In the genomic region with DNA sequence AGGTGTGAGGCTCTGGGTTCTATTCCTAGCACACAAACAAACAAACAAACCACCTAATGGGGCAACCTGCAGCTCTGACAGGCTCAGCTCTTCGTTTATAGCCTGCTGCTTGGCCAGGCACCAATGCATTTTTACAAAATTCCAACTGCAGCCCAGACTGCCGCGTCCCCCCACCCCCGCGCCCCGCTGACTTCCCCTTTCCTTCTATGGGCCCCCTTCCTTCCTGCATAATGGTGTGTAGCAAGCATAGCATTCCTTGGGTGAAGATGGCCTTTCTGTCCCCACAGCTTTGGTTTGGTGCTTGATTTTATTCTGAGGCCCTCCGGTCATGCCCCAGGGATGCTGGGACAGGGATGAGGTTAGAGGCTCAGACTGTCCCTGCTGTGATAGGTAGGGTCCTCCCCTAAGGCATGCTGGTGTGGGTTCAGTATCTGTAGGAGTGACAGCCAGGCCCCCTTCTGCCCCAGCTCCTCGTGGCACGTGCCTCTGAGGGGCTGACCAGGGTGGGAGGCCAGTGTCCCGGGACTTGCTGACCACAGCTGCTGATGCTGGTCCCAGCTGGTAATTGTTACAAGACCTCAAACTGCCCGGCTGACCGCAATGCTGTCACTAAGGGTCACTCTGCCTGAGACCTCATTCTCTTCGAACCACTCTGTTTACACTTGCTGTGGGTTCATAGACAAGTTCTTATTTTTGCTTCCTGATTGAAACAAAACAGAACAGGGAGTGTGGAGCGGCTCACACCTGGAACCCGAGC, we compare ENCODE assay signal across 14 mouse cellular contexts. TPM values are rescaled to one million over a fixed set of nuclear protein-coding genes. Genes with fewer than 3 reads are reported as not detected.
DNase-seq lines count a peak whose midpoint lies in the region; ATAC-seq and TF ChIP-seq lines count a peak whose summit lies in the region.
"Had no signal": no experiment of that assay in that cellular context is flagged by ENCODE, and none has a peak within 500 bp of the region (broad histone marks: within the 10 kb centered on the region; RNA-seq: fewer than 3 reads in every experiment).

No protein-coding gene starts in this region.

- no peaks in the 10 kb centered on the region for H3K79me2 ChIP-seq in myocyte (ENCODE audit: control insufficient read depth, insufficient read depth)

- H3K4me1 ChIP-seq in intestine, embryonic 15.5 days (replicated peaks): peaks cover 15% of the 10 kb centered on the region
- H3K4me1 ChIP-seq in intestine, postnatal 0 days (replicated peaks; ENCODE audit: control insufficient read depth, insufficient read depth, low read length): no peaks in the 10 kb centered on the region

- no peak overlapping the region for H3K4me3 ChIP-seq in intestine, embryonic 15.5 days (replicated peaks)
- H3K4me3 ChIP-seq in intestine, postnatal 0 days (ENCODE audit: low read depth, low read length): no peak overlapping the region
- no peak overlapping the region for H3K4me3 ChIP-seq in myocyte
- H3K4me3 ChIP-seq: hindbrain, embryonic 10.5 days; left cerebral cortex, adult 2 months; liver, embryonic 13.5 days had no signal

- no peak for TF ChIP-seq CTCF in intestine, postnatal 0 days (IDR thresholded peaks at IDR 0.05; ENCODE audit: low read depth)

- ATAC-seq in intestine, embryonic 15.5 days: no peak
- no peak for ATAC-seq in intestine, postnatal 0 days
- peak; percentile 67 for ATAC-seq in granulocyte monocyte progenitor cell, adult 5-6 weeks (replicated peaks; ENCODE audit: poor library complexity, severe bottlenecking)
- no peak for ATAC-seq in CD4-positive, CD25-positive, alpha-beta regulatory T cell, adult 4 months

- peak; percentile 70 for DNase-seq in kidney, postnatal 14 days
- DNase-seq in left cerebral cortex, postnatal 4 days: no peak
- DNase-seq in ovary, postnatal 14 days (ENCODE audit: low spot score): no peak
- DNase-seq: cerebellum, adult 8-10 months; embryo, embryonic 11 days; heart, adult 18-20 months; liver, embryonic 13.5 days had no signal

- no peaks in the 10 kb centered on the region for H3K9me3 ChIP-seq in intestine, embryonic 15.5 days
- H3K9me3 ChIP-seq in intestine, postnatal 0 days (ENCODE audit: control insufficient read depth): no peaks in the 10 kb centered on the region
- H3K9me3 ChIP-seq: hindbrain, embryonic 10.5 days; liver, embryonic 13.5 days had no signal

- no peak overlapping the region for H3ac ChIP-seq in myocyte (ENCODE audit: control insufficient read depth, insufficient read length)

- no peaks in the 10 kb centered on the region; the same call in 1 of the 2 replicates for H3K36me3 ChIP-seq in intestine, embryonic 15.5 days
- H3K36me3 ChIP-seq in intestine, postnatal 0 days (ENCODE audit: control insufficient read depth, insufficient read depth): no peaks in the 10 kb centered on the region; the same call in 1 of the 2 replicates
- no peaks in the 10 kb centered on the region for H3K36me3 ChIP-seq in myocyte (ENCODE audit: control insufficient read depth, insufficient read depth)
- H3K36me3 ChIP-seq: hindbrain, embryonic 10.5 days; liver, embryonic 13.5 days had no signal

- no peak overlapping the region for H3K9ac ChIP-seq in intestine, embryonic 15.5 days
- no peak overlapping the region for H3K9ac ChIP-seq in intestine, postnatal 0 days (ENCODE audit: low read depth, low read length)
- H3K9ac ChIP-seq: liver, embryonic 13.5 days had no signal

- no peak for TF ChIP-seq POLR2A in myocyte (IDR thresholded peaks at IDR 0.05; ENCODE audit: insufficient read length, low read depth)

- no peaks in the 10 kb centered on the region for H3K27me3 ChIP-seq in intestine, embryonic 15.5 days (replicated peaks)
- H3K27me3 ChIP-seq in intestine, postnatal 0 days (replicated peaks; ENCODE audit: control insufficient read depth, insufficient read depth, low read length): no peaks in the 10 kb centered on the region
- H3K27me3 ChIP-seq in myocyte (ENCODE audit: control insufficient read depth, insufficient read depth, insufficient read length): peaks cover 27% of the 10 kb centered on the region

- 0 out of 2 replicates have a peak overlapping the region, but pooled peaks have one; percentile 32 for H3K27ac ChIP-seq in intestine, embryonic 15.5 days
- no peak overlapping the region for H3K27ac ChIP-seq in intestine, postnatal 0 days (ENCODE audit: low read depth, low read length)
- H3K27ac ChIP-seq: left cerebral cortex, adult 2 months; liver, embryonic 13.5 days had no signal

- 54% methylated on average over 15 of the region's 15 CpGs for WGBS in intestine, embryonic 15.5 days
- 55% methylated on average over 15 of the region's 15 CpGs for WGBS in intestine, postnatal 0 days

- H3K4me2 ChIP-seq in intestine, embryonic 15.5 days (replicated peaks): no peak overlapping the region
- no peak overlapping the region for H3K4me2 ChIP-seq in intestine, postnatal 0 days (replicated peaks; ENCODE audit: low read depth)
- H3K4me2 ChIP-seq in myocyte (ENCODE audit: low read depth): no peak overlapping the region
- H3K4me2 ChIP-seq: liver, embryonic 13.5 days had no signal

- intact Hi-C loops in left cerebral cortex, postnatal 4 days (cut with DNase I): no loop called here

TF ChIP-seq in myocyte, 11 proteins besides CTCF, POLR2A, EP300 and RAD21:
- no peak for TF ChIP-seq TCF3 (IDR thresholded peaks at IDR 0.05; ENCODE audit: insufficient read length, low read depth)
- no peak for TF ChIP-seq TCF12 (IDR thresholded peaks at IDR 0.05; ENCODE audit: insufficient read depth, poor library complexity, severe bottlenecking)
- TF ChIP-seq MYOD1 (IDR thresholded peaks at IDR 0.05; ENCODE audit: control insufficient read depth in 1 of 3, insufficient read length in 2 of 3, low read depth in 2 of 3): peak in 1 of 3 experiments; percentile 19
- TF ChIP-seq CEBPB (IDR thresholded peaks at IDR 0.05; ENCODE audit: insufficient read depth, poor library complexity, severe bottlenecking): no peak
- no peak for TF ChIP-seq SRF (IDR thresholded peaks at IDR 0.05; ENCODE audit: control insufficient read depth, insufficient read length, low read depth)
- no peak for TF ChIP-seq USF1 (IDR thresholded peaks at IDR 0.05; ENCODE audit: low read depth)
- peak in 2 of 3 experiments; percentile 16 to 51 for TF ChIP-seq MYOG (IDR thresholded peaks at IDR 0.05; ENCODE audit: control insufficient read depth in 1 of 3, insufficient read depth in 1 of 3, insufficient read length in 2 of 3, low read depth in 2 of 3)
TF ChIP-seq in myocyte: peak in this region for 2.

RNA-seq across cellular contexts. Expression of a gene that starts 22.2 kb away (rescaled TPM):
- 23.9 and 24.9 TPM in 2 replicates for polyA plus RNA-seq in intestine, embryonic 15.5 days (2015; fragmentation: Nextera tagmentation; extraction: Ambion mirVana)
- polyA plus RNA-seq in intestine, postnatal 0 days (2015; fragmentation: Nextera tagmentation; extraction: Ambion mirVana): 9.1 and 9.2 TPM in 2 replicates
- total RNA-seq in granulocyte monocyte progenitor cell, adult 5-6 weeks (2014; fragmentation: Nextera tagmentation): not detected in 2 replicates
- 0.73 and 1.7 TPM in 2 replicates for total RNA-seq in granulocyte monocyte progenitor cell, adult 5-6 weeks (2017)
- 0.07 TPM for polyA plus RNA-seq in myocyte (2012; fragmentation: generic; extraction: Trizol)
- total RNA-seq in left cerebral cortex, postnatal 4 days (2021): 1 to 10 TPM; 1.7 to 1.8 TPM
- under 1 TPM; 0.11 to 0.14 TPM for polyA plus RNA-seq in CD4-positive, CD25-positive, alpha-beta regulatory T cell, adult 4 months (2017; shearing (Covaris generic))
